Mouse (Mus musculus) gastrocnemius, postnatal 4 days (tissue): ENCODE results near the gene Mea1. TPM values are rescaled to one million over a fixed set of nuclear protein-coding genes. Genes with fewer than 3 reads are reported as not detected.

ENCODE experiments used
- DNase-seq, 2 experiments: peaks; one replicate each; pipeline ENCODE4 v3.0.0; 2021 to 2022; ENCODE audit warnings: low spot score in 2 of 2, mixed read lengths in 2 of 2
- total RNA-seq, 2 experiments: library from RNA; stranded (reverse); gene quantifications; 2 replicates each; pipeline ENCODE4 v1.2.3; 2021

Mea1 gene
- total RNA-seq, 2 experiments from 2014 or later: 72.3 to 75.8 TPM

- DNase-seq: no peak
Observed at GRCm38 (mm10) chr17:46662730-46663129, 15.9 kb upstream of the Mea1 start.

GRCm38 (mm10) chr17:46667712-46668111 is 10.9 kb upstream of the Mea1 start:
- no peak for DNase-seq

- DNase-seq: no peak
Observed at GRCm38 (mm10) chr17:46669911-46670310, 8.7 kb upstream of the Mea1 start.

GRCm38 (mm10) chr17:46673850-46674529 is 4.6 kb upstream of the Mea1 start, which contains the start of gene Rrp36:
TSS of gene Rrp36 (minus strand) at chr17:46674352.
- peak; percentile 80 to 92 for DNase-seq

GRCm38 (mm10) chr17:46674530-46675283 is 3.9 kb upstream of the Mea1 start:
- no peak for DNase-seq

- no peak for DNase-seq
Observed at GRCm38 (mm10) chr17:46678911-46679310, 318 bp downstream of the Mea1 start.

- peak in 1 of 2 experiments; percentile 57 for DNase-seq
Observed at GRCm38 (mm10) chr17:46679843-46680759, 1.5 kb downstream of the Mea1 start.

- peak; percentile 97 to 98 for DNase-seq
Observed at GRCm38 (mm10) chr17:46680760-46681373, 2.3 kb downstream of the Mea1 start, which contains the start of gene Klhdc3. TSS of gene Klhdc3 (minus strand) at chr17:46680914.

- no peak for DNase-seq
Observed at GRCm38 (mm10) chr17:46681466-46682118, 3.0 kb downstream of the Mea1 start.

GRCm38 (mm10) chr17:46682654-46683389 is 4.2 kb downstream of the Mea1 start:
- no peak for DNase-seq

GRCm38 (mm10) chr17:46685913-46686312 is 7.3 kb downstream of the Mea1 start:
- no peak for DNase-seq

GRCm38 (mm10) chr17:46690665-46691064 is 12.1 kb downstream of the Mea1 start:
- DNase-seq: no peak

GRCm38 (mm10) chr17:46691390-46691789 is 12.8 kb downstream of the Mea1 start:
- no peak for DNase-seq

- DNase-seq: no peak
Observed at GRCm38 (mm10) chr17:46694517-46695063, 16.0 kb downstream of the Mea1 start.

- no peak for DNase-seq
Observed at GRCm38 (mm10) chr17:46698515-46698914, 19.9 kb downstream of the Mea1 start.

GRCm38 (mm10) chr17:46699245-46699644 is 20.7 kb downstream of the Mea1 start:
- no peak for DNase-seq

- no peak for DNase-seq
Observed at GRCm38 (mm10) chr17:46699912-46700311, 21.3 kb downstream of the Mea1 start.

GRCm38 (mm10) chr17:46701489-46701888 is 22.9 kb downstream of the Mea1 start:
- no peak for DNase-seq

GRCm38 (mm10) chr17:46702100-46702499 is 23.5 kb downstream of the Mea1 start:
- no peak for DNase-seq
